Comparison of ENCODE assay signal across 8 mouse cellular contexts in the genomic region with DNA sequence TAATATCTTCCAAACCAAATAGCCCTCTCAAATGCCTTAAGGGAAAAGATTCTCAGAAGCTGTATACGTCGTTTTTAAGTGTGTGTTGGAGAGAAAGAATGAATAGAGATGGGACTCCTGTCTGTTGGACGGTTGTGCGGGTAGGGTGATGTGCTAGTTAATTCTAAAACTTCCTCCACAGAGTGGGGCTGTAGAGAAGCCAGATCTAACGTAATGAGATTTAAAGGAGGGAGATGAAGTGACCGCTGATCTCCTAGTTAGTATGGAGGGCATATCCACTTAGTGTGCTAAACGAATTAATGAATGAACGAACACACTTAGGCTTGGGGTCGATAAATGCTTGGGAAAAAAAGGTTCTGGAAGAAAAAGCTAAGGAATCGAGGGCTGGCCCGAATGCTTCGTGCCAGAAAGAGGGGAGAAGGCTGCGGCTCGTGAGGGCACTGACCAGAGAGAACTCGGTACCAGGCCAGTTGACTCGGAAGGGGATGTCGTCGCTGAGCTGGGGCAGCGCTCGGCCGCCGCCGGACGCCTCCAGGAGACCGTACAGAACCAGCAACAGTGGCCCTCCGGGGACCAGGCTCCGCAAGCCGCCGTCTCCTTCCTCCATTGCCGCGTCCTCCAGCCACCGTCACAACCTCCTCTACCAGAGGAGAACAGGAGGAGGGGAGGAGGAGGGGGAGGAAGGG. TPM values are rescaled to one million over a fixed set of nuclear protein-coding genes. Genes with fewer than 3 reads are reported as not detected.
DNase-seq lines count a peak whose midpoint lies in the region; ATAC-seq and TF ChIP-seq lines count a peak whose summit lies in the region.

No protein-coding gene starts in this region.

- intact Hi-C loops in heart, adult 2 months (cut with DNase I): loop anchor here (2.0 to 10.0 kb wide), 3 partner anchors 33 to 921 kb away; a partner anchor contains a TSS

- peak overlapping the region; percentile 83 for H3K9ac ChIP-seq in embryonic facial prominence, embryonic 12.5 days
- peak overlapping the region; percentile 97 for H3K9ac ChIP-seq in heart, adult 2 months (ENCODE audit: low read depth, low read length)
- peak overlapping the region; percentile 75 for H3K9ac ChIP-seq in limb, embryonic 15.5 days
- H3K9ac ChIP-seq in midbrain, postnatal 0 days (replicated peaks; ENCODE audit: low read length, poor library complexity, severe bottlenecking): peak overlapping the region; percentile 83

- no peak for TF ChIP-seq CTCF in heart, adult 2 months (IDR thresholded peaks at IDR 0.05)
- TF ChIP-seq CTCF in midbrain, postnatal 0 days (IDR thresholded peaks at IDR 0.05): peak; percentile 48

- peak; percentile 51 for DNase-seq in 3T3-L1 (ENCODE audit: low read depth, low spot score)
- peak; percentile 51 to 57 for DNase-seq in adrenal gland, postnatal 36 days
- peak; percentile 63 to 65 for DNase-seq in heart, adult 2 months
- peak; percentile 24 to 39 for DNase-seq in kidney, adult 8-10 months
- peak; percentile 55 for DNase-seq in midbrain, postnatal 0 days (ENCODE audit: low spot score)
- DNase-seq in spleen, postnatal 14 days (ENCODE audit: low spot score in 2 of 2): peak; percentile 18 to 38

- peaks cover 17% of the 10 kb centered on the region; the same call in 1 of the 2 replicates for H3K36me3 ChIP-seq in embryonic facial prominence, embryonic 12.5 days
- peaks cover 9% of the 10 kb centered on the region for H3K36me3 ChIP-seq in heart, adult 2 months (ENCODE audit: control insufficient read depth, insufficient read depth, low read length)
- peaks cover 20% of the 10 kb centered on the region for H3K36me3 ChIP-seq in limb, embryonic 15.5 days
- H3K36me3 ChIP-seq in midbrain, postnatal 0 days (ENCODE audit: insufficient read depth, low read length): peaks cover 15% of the 10 kb centered on the region; the same call in 1 of the 2 replicates

- ATAC-seq in embryonic facial prominence, embryonic 12.5 days (ENCODE audit: insufficient number of reproducible peaks, insufficient read depth, low FRiP score, low TSS enrichment): peak; percentile 86
- ATAC-seq in limb, embryonic 15.5 days (ENCODE audit: insufficient number of reproducible peaks, low FRiP score, low TSS enrichment, low read depth): peak; percentile 88; the same call in 1 of the 2 replicates
- ATAC-seq in midbrain, postnatal 0 days (ENCODE audit: low FRiP score): peak; percentile 88

- no peaks in the 10 kb centered on the region for H3K79me2 ChIP-seq in heart, adult 2 months (replicated peaks; ENCODE audit: control insufficient read depth, insufficient read depth, low read length)

- H3K4me1 ChIP-seq in embryonic facial prominence, embryonic 12.5 days: peaks cover 9% of the 10 kb centered on the region; the same call in 1 of the 2 replicates
- peaks cover 2% of the 10 kb centered on the region; the same call in 1 of the 2 replicates for H3K4me1 ChIP-seq in heart, adult 2 months (ENCODE audit: control insufficient read depth, insufficient read depth, low read length)
- H3K4me1 ChIP-seq in limb, embryonic 15.5 days: peaks cover 7% of the 10 kb centered on the region; the same call in 1 of the 2 replicates
- H3K4me1 ChIP-seq in midbrain, postnatal 0 days (ENCODE audit: insufficient read depth, low read length): no peaks in the 10 kb centered on the region; the same call in 1 of the 2 replicates

- TF ChIP-seq POLR2A in heart, adult 2 months (IDR thresholded peaks at IDR 0.05; ENCODE audit: insufficient read depth, low read depth, low read length): no peak

- peak overlapping the region; percentile 81 for H3K27ac ChIP-seq in embryonic facial prominence, embryonic 12.5 days
- peak overlapping the region; percentile 89 for H3K27ac ChIP-seq in heart, adult 2 months
- peak overlapping the region; percentile 88 for H3K27ac ChIP-seq in limb, embryonic 15.5 days
- peak overlapping the region; percentile 89 for H3K27ac ChIP-seq in midbrain, postnatal 0 days (ENCODE audit: low read depth, low read length)

- H3K9me3 ChIP-seq in embryonic facial prominence, embryonic 12.5 days: peaks cover 9% of the 10 kb centered on the region
- peaks cover 6% of the 10 kb centered on the region; the same call in 1 of the 2 replicates for H3K9me3 ChIP-seq in limb, embryonic 15.5 days
- peaks cover 5% of the 10 kb centered on the region; the same call in 1 of the 2 replicates for H3K9me3 ChIP-seq in midbrain, postnatal 0 days (ENCODE audit: low read length)

- 2% methylated on average over 26 of the region's 32 CpGs for WGBS in embryonic facial prominence, embryonic 12.5 days
- under 1% methylated on average over 31 of the region's 32 CpGs for WGBS in heart, adult 2 months
- under 1% methylated on average over 25 of the region's 32 CpGs for WGBS in limb, embryonic 15.5 days
- under 1% methylated on average over 18 of the region's 32 CpGs for WGBS in midbrain, postnatal 0 days

- peak overlapping the region; percentile 56 for H3K4me2 ChIP-seq in embryonic facial prominence, embryonic 12.5 days (replicated peaks)
- H3K4me2 ChIP-seq in limb, embryonic 15.5 days: peak overlapping the region; percentile 51
- peak overlapping the region; percentile 62 for H3K4me2 ChIP-seq in midbrain, postnatal 0 days (ENCODE audit: low read depth, low read length, poor library complexity, severe bottlenecking)

- no peak for TF ChIP-seq EP300 in heart, adult 2 months (IDR thresholded peaks at IDR 0.05; ENCODE audit: insufficient read depth, low read depth, low read length)

- peak overlapping the region; percentile 80 for H3K4me3 ChIP-seq in embryonic facial prominence, embryonic 12.5 days
- peak overlapping the region; percentile 90 for H3K4me3 ChIP-seq in heart, adult 2 months
- H3K4me3 ChIP-seq in limb, embryonic 15.5 days: peak overlapping the region; percentile 81
- peak overlapping the region; percentile 79 for H3K4me3 ChIP-seq in midbrain, postnatal 0 days (ENCODE audit: low read depth, low read length)

- H3K27me3 ChIP-seq in embryonic facial prominence, embryonic 12.5 days: no peaks in the 10 kb centered on the region
- H3K27me3 ChIP-seq in heart, adult 2 months (ENCODE audit: control insufficient read depth, insufficient read depth, low read length): no peaks in the 10 kb centered on the region
- no peaks in the 10 kb centered on the region for H3K27me3 ChIP-seq in limb, embryonic 15.5 days
- no peaks in the 10 kb centered on the region for H3K27me3 ChIP-seq in midbrain, postnatal 0 days (ENCODE audit: insufficient read depth, low read length)

RNA-seq across cellular contexts. Expression of a gene that starts 0.5 kb away (rescaled TPM):
- 10 to 100 TPM; 53.0 to 69.5 TPM for total RNA-seq in adrenal gland, postnatal 36 days (2021)
- polyA plus RNA-seq in embryonic facial prominence, embryonic 12.5 days (2016; fragmentation: Nextera tagmentation; extraction: Ambion mirVana): 10.5 and 11.2 TPM in 2 replicates
- 10 to 100 TPM; 34.7 to 42.7 TPM for total RNA-seq in heart, adult 2 months (2021)
- 22.8 and 37.2 TPM in 2 replicates for polyA plus RNA-seq in heart, adult 2 months (2012; rRNA removed)
- 10.0 and 12.9 TPM in 2 replicates for polyA plus RNA-seq in limb, embryonic 15.5 days (2015; fragmentation: Nextera tagmentation; extraction: Ambion mirVana)
- 11.1 and 15.2 TPM in 2 replicates for total RNA-seq in midbrain, postnatal 0 days (2014; rRNA removed)
- polyA plus RNA-seq in midbrain, postnatal 0 days (2015; fragmentation: Nextera tagmentation; extraction: Ambion mirVana): 10.1 and 12.5 TPM in 2 replicates

RNA-seq across cellular contexts. Expression of a gene that starts 32.5 kb away (rescaled TPM):
- total RNA-seq in adrenal gland, postnatal 36 days (2021): 10 to 100 TPM; 11.4 to 12.3 TPM
- polyA plus RNA-seq in embryonic facial prominence, embryonic 12.5 days (2016; fragmentation: Nextera tagmentation; extraction: Ambion mirVana): 13.0 and 15.7 TPM in 2 replicates
- 10 to 100 TPM; 25.7 to 25.9 TPM for total RNA-seq in heart, adult 2 months (2021)
- polyA plus RNA-seq in heart, adult 2 months (2012; rRNA removed): 5.8 and 10.1 TPM in 2 replicates
- polyA plus RNA-seq in limb, embryonic 15.5 days (2015; fragmentation: Nextera tagmentation; extraction: Ambion mirVana): 14.7 and 15.7 TPM in 2 replicates
- total RNA-seq in midbrain, postnatal 0 days (2014; rRNA removed): 19.0 and 22.4 TPM in 2 replicates
- 35.2 and 35.3 TPM in 2 replicates for polyA plus RNA-seq in midbrain, postnatal 0 days (2015; fragmentation: Nextera tagmentation; extraction: Ambion mirVana)

Comparison
In these comparisons a context has a peak if more than half of its experiments do, and no peak if none do; other contexts are left out.
1. Peak in every context shown above with its lines: DNase-seq, ATAC-seq, H3K4me3 ChIP-seq and H3K27ac ChIP-seq.